Mouse (Mus musculus) heart, embryonic 14.5 days (tissue): ENCODE data around the gene Pde4b. TPM values are rescaled to one million over a fixed set of nuclear protein-coding genes. Genes with fewer than 3 reads are reported as not detected.

Experiments used
- ATAC-seq: fragments of 200-750 bp; cut with Nextera tagmentation; 2 replicates; pipeline ENCODE4 v1.8.0; 2017; ENCODE audit warnings: low read depth, moderate TSS enrichment; ENCODE audit not compliant: insufficient number of reproducible peaks, insufficient read depth, low FRiP score
- H3K27ac ChIP-seq, 2 experiments: fragments of 200-500 bp in 1 of 2; fragments of 300-500 bp in 1 of 2; sonication (generic) in 1 of 2; replicated peaks in 1 of 2; 2 replicates each; pipeline ENCODE4 v1.5.1; 2012 to 2014; ENCODE audit warnings: low read depth in 2 of 2, low read length in 2 of 2, control low read depth in 1 of 2, mild to moderate bottlenecking in 1 of 2, mixed read lengths in 1 of 2; ENCODE audit not compliant: control insufficient read depth in 1 of 2, insufficient read depth in 1 of 2
- H3K27me3 ChIP-seq: fragments of 300-500 bp; sonication (generic); 2 replicates; pipeline ENCODE4 v1.6.1; 2014; ENCODE audit warnings: mild to moderate bottlenecking, low read length, control low read depth; ENCODE audit not compliant: control insufficient read depth, insufficient read depth
- H3K36me3 ChIP-seq: fragments of 300-500 bp; sonication (generic); 2 replicates; pipeline ENCODE4 v1.6.1; 2014; ENCODE audit warnings: mild to moderate bottlenecking, control low read depth, low read length, mixed read lengths; ENCODE audit not compliant: control insufficient read depth, insufficient read depth
- H3K4me1 ChIP-seq, 2 experiments: fragments of 200-500 bp in 1 of 2; fragments of 300-500 bp in 1 of 2; sonication (generic) in 1 of 2; 2 replicates each; pipeline ENCODE4 v1.6.1; 2012 to 2014; ENCODE audit warnings: low read length in 2 of 2, control low read depth in 1 of 2, mixed read lengths in 1 of 2; ENCODE audit not compliant: control insufficient read depth in 2 of 2, insufficient read depth in 2 of 2
- H3K4me2 ChIP-seq: fragments of 300-500 bp; sonication (generic); 2 replicates; pipeline ENCODE4 v1.6.1; 2014; ENCODE audit warnings: mild to moderate bottlenecking, low read length
- H3K4me3 ChIP-seq, 2 experiments: fragments of 200-500 bp in 1 of 2; fragments of 300-500 bp in 1 of 2; sonication (generic) in 1 of 2; 2 replicates each; pipeline ENCODE4 v1.5.1; 2012 to 2014; ENCODE audit warnings: low read length in 2 of 2, mild to moderate bottlenecking in 2 of 2, control low read depth in 1 of 2, low read depth in 1 of 2, moderate library complexity in 1 of 2; ENCODE audit not compliant: control insufficient read depth in 1 of 2, insufficient read depth in 1 of 2
- H3K9ac ChIP-seq: fragments of 300-500 bp; sonication (generic); 2 replicates; pipeline ENCODE4 v1.6.1; 2014; ENCODE audit warnings: mild to moderate bottlenecking, low read length
- H3K9me3 ChIP-seq: fragments of 300-500 bp; sonication (generic); 2 replicates; pipeline ENCODE4 v1.6.1; 2016; ENCODE audit warnings: low read length, control low read depth; ENCODE audit not compliant: control insufficient read depth
- WGBS: fragments of 180-500 bp; shearing (Covaris S2); extraction: QIAGEN DNeasy Blood & Tissue Kit; methylation state at CpG from one replicate; pipeline ENCODE4 v1.1.7; 2014; 5-methylcytosine and 5-hydroxymethylcytosine counted together
- polyA plus RNA-seq: library from polyadenylated mRNA; unstranded; fragments of >200 nt; fragmentation: Nextera tagmentation; extraction: Ambion mirVana; gene quantifications from 2 replicates; pipeline ENCODE4 v1.2.1, GENCODE M21; 2014

The Pde4b gene
- polyA plus RNA-seq, 1 experiment from 2014 or later, result 30.5 TPM

GRCm38 (mm10) chr4:102368105-102368735 is 280.9 kb downstream of the Pde4b start:
- no peak for ATAC-seq

DNA sequence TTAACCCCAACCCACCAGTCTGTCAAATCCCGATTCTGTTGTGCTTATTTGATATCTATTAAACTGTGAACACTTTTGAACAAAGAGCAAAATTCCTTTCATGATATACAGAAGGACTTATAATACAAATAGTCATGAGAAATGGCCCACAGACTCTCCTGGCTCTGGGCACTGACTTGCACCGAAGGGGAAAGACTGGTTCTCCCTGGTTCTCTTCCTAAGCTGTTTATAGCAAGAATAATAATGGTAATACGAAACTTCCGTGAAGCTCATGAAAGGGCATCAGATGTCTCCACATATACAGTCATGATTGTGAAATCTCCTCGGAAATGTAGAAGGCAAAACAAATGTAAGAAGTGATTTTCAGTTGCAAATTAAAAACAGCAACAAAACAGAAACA is 287.3 kb downstream of the Pde4b start:
- no peaks in the 10 kb centered on the region for H3K9me3 ChIP-seq
- no peaks in the 10 kb centered on the region for H3K36me3 ChIP-seq
- 0 out of 4 replicates have a peak, but pooled peaks cover 0 to 3% of the 10 kb centered on the region in 2 experiments for H3K4me1 ChIP-seq
- ATAC-seq, result no peak
- H3K27me3 ChIP-seq, result no peaks in the 10 kb centered on the region
- no peak overlapping the region for H3K9ac ChIP-seq
- no peak overlapping the region for H3K4me2 ChIP-seq
- 84% methylated on average over 5 of the region's 5 CpGs for WGBS
- no peak overlapping the region for H3K4me3 ChIP-seq
- H3K27ac ChIP-seq, result no peak overlapping the region

More at GRCm38 (mm10) chr4:102368105-102368735, 280.9 kb downstream of the Pde4b start:
- WGBS, result 65% methylated on average over 9 of the region's 9 CpGs
- Histone ChIP-seq H3K9me3 (no peaks in the 10 kb centered on the region), H3K36me3 (no peaks in the 10 kb centered on the region), H3K27me3 (no peaks in the 10 kb centered on the region), H3K4me3 (no peak overlapping the region), H3K4me2 (no peak overlapping the region), H3K9ac (no peak overlapping the region; the same call in 1 of the 2 replicates), H3K27ac (no peak overlapping the region), H3K4me1 (no peaks in the 10 kb centered on the region)

- H3K27me3 ChIP-seq, result no peaks in the 10 kb centered on the region
- no peaks in the 10 kb centered on the region for H3K36me3 ChIP-seq
- peak overlapping the region; percentile 94 to 98 for H3K27ac ChIP-seq
- ATAC-seq, result peak; percentile 92
- peak overlapping the region; percentile 60 for H3K9ac ChIP-seq
- H3K4me3 ChIP-seq, result no peak overlapping the region
- peak overlapping the region; percentile 53 for H3K4me2 ChIP-seq
- no peaks in the 10 kb centered on the region for H3K9me3 ChIP-seq
- H3K4me1 ChIP-seq, result peaks cover 5 to 24% of the 10 kb centered on the region in 2 experiments
- WGBS, result 11% methylated on average over 1 of the region's 1 CpGs
These were observed 295.6 kb downstream of the Pde4b start for GRCm38 (mm10) chr4:102382763-102383505.

DNA sequence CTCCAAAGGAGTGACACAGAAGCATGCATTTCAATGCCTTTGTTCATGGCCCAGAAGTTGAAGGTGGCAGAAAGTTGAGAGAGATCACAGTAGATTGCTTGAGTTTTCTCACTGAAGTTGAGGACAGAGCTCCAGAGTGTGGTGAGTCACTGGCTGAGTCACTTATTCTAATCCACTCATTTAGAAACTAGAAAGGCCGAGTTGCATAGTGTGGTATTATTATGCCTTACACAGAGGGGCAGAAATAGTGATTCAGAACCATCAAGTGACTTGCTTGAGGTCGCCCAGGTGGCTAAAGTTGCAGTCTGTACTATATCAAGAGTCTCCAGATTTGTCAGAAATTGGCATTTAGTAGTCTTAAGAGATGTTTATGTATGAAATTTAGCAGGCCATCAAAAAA is 306.3 kb downstream of the Pde4b start:
- Histone ChIP-seq H3K36me3 (no peaks in the 10 kb centered on the region), H3K4me3 (no peak overlapping the region), H3K4me1 (peaks cover 2 to 22% of the 10 kb centered on the region in 2 experiments; a peak in 3 of 4 replicates), H3K4me2 (no peak overlapping the region), H3K9ac (no peak overlapping the region), H3K27ac (no peak overlapping the region), H3K9me3 (peaks cover 4% of the 10 kb centered on the region; the same call in 1 of the 2 replicates), H3K27me3 (no peaks in the 10 kb centered on the region)
- no peak for ATAC-seq
- WGBS, result 69% methylated on average over 2 of the region's 2 CpGs

GRCm38 (mm10) chr4:102397334-102397733 is 310.0 kb downstream of the Pde4b start:
- H3K36me3 ChIP-seq, result no peaks in the 10 kb centered on the region
- no peak overlapping the region for H3K4me2 ChIP-seq
- no peak overlapping the region for H3K27ac ChIP-seq
- no peak overlapping the region for H3K9ac ChIP-seq
- no peaks in the 10 kb centered on the region for H3K27me3 ChIP-seq
- H3K9me3 ChIP-seq, result peaks cover 4% of the 10 kb centered on the region; the same call in 1 of the 2 replicates
- peaks cover 0 to 11% of the 10 kb centered on the region in 2 experiments; a peak in 2 of 4 replicates for H3K4me1 ChIP-seq
- H3K4me3 ChIP-seq, result no peak overlapping the region
- WGBS, result 85% methylated on average over 4 of the region's 4 CpGs
- ATAC-seq, result no peak

DNA sequence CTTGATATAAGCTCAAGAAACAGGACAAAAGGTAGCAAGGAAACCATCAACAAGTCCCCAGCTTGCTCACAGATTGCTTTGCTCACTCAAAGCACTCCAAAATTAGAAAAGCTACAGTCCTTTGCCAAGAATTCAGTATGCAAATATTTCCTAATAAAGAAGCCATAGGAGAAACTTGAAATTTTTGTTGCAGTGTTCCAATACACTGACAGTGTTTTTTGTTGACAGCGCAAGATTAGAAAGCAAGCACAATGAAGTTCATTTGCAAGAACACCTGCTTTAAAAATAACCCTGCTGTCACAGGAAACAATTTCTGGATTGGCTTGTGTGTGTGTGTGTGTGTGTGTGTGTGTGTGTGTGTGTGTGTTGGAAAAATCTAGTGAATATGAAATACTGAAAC is 311.2 kb downstream of the Pde4b start:
- no peak overlapping the region for H3K4me2 ChIP-seq
- peak overlapping the region; percentile 57 to 82; a peak in 3 of 4 replicates for H3K27ac ChIP-seq
- H3K4me3 ChIP-seq, result no peak overlapping the region
- H3K9ac ChIP-seq, result no peak overlapping the region
- peaks cover 0 to 11% of the 10 kb centered on the region in 2 experiments; a peak in 2 of 4 replicates for H3K4me1 ChIP-seq
- H3K9me3 ChIP-seq, result peaks cover 4% of the 10 kb centered on the region; the same call in 1 of the 2 replicates
- WGBS, result 74% methylated on average over 1 of the region's 1 CpGs
- H3K27me3 ChIP-seq, result no peaks in the 10 kb centered on the region
- H3K36me3 ChIP-seq, result no peaks in the 10 kb centered on the region
- ATAC-seq, result no peak

GRCm38 (mm10) chr4:102406848-102407247 is 319.5 kb downstream of the Pde4b start:
- Histone ChIP-seq H3K27ac (no peak overlapping the region), H3K4me1 (peaks cover 11 to 27% of the 10 kb centered on the region in 2 experiments), H3K36me3 (no peaks in the 10 kb centered on the region), H3K4me2 (no peak overlapping the region), H3K4me3 (no peak overlapping the region), H3K9me3 (no peaks in the 10 kb centered on the region), H3K27me3 (no peaks in the 10 kb centered on the region), H3K9ac (no peak overlapping the region)
- 57% methylated on average over 3 of the region's 3 CpGs for WGBS
- ATAC-seq, result no peak
